In the genomic region with DNA sequence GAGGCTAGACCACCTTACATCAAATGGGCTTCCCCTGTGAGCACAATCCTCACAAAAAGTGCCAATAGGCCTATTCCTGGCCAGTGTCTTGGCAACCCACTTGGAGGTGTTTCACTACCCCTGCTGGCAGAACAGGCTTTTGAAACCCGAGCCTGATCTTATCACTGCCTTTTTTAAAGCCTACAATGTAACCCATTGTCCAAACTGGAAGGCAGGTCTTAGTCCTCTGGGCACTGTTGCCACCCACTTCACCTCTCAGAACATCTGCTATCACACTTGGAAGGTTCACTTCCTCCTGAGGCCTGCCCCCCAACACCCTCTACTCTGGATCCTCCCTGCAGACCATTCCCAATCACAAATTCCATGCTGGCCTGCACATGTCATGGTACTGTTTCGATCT, we compare ENCODE assay signal across 23 mouse cellular contexts. TPM values are rescaled to one million over a fixed set of nuclear protein-coding genes. Genes with fewer than 3 reads are reported as not detected.
DNase-seq lines count a peak whose midpoint lies in the region; ATAC-seq and TF ChIP-seq lines count a peak whose summit lies in the region.
"Had no signal": no experiment of that assay in that cellular context is flagged by ENCODE, and none has a peak within 500 bp of the region (broad histone marks: within the 10 kb centered on the region; RNA-seq: fewer than 3 reads in every experiment).

No protein-coding gene starts in this region.

- H3K27me3 ChIP-seq in intestine, embryonic 16.5 days (replicated peaks; ENCODE audit: control insufficient read depth, insufficient read depth, low read length), result no peaks in the 10 kb centered on the region
- H3K27me3 ChIP-seq in intestine, postnatal 0 days (replicated peaks; ENCODE audit: control insufficient read depth, insufficient read depth, low read length), result no peaks in the 10 kb centered on the region
- H3K27me3 ChIP-seq in lung, embryonic 16.5 days (ENCODE audit: control insufficient read depth, insufficient read depth, low read depth, low read length), result no peaks in the 10 kb centered on the region
- H3K27me3 ChIP-seq in stomach, embryonic 14.5 days (ENCODE audit: control insufficient read depth, insufficient read depth, low read length), result no peaks in the 10 kb centered on the region
- H3K27me3 ChIP-seq: embryonic facial prominence, embryonic 15.5 days; heart, embryonic 12.5 days; Patski had no signal

- TF ChIP-seq CTCF in intestine, postnatal 0 days (IDR thresholded peaks at IDR 0.05; ENCODE audit: low read depth), result no peak

- ATAC-seq in intestine, embryonic 16.5 days, result 0 out of 2 replicates have a peak, but pooled peaks have one; percentile 27
- no peak for ATAC-seq in intestine, postnatal 0 days
- ATAC-seq in lung, embryonic 16.5 days (ENCODE audit: low read depth), result peak; percentile 74
- peak; percentile 64; the same call in 1 of the 2 replicates for ATAC-seq in stomach, embryonic 14.5 days (ENCODE audit: insufficient number of reproducible peaks, insufficient read depth, low FRiP score, low read depth)
- ATAC-seq: activated CD4-positive, CD25-positive, alpha-beta regulatory T cell, adult 4 months; inflammation-experienced regulatory T-cells, adult 6 months; Patski had no signal

- no peaks in the 10 kb centered on the region for H3K4me1 ChIP-seq in intestine, embryonic 16.5 days (ENCODE audit: control insufficient read depth, insufficient read depth, low read length)
- H3K4me1 ChIP-seq in intestine, postnatal 0 days (replicated peaks; ENCODE audit: control insufficient read depth, insufficient read depth, low read length), result no peaks in the 10 kb centered on the region
- peaks cover 5% of the 10 kb centered on the region; the same call in 1 of the 2 replicates for H3K4me1 ChIP-seq in lung, embryonic 16.5 days (replicated peaks; ENCODE audit: control insufficient read depth, insufficient read depth, low read length)
- H3K4me1 ChIP-seq in stomach, embryonic 14.5 days (ENCODE audit: control insufficient read depth, insufficient read depth, low read length), result peaks cover 10% of the 10 kb centered on the region; the same call in 1 of the 2 replicates
- H3K4me1 ChIP-seq: embryonic facial prominence, embryonic 15.5 days had no signal

- no peak overlapping the region for H3K4me2 ChIP-seq in intestine, embryonic 16.5 days (ENCODE audit: low read depth, low read length)
- H3K4me2 ChIP-seq in intestine, postnatal 0 days (replicated peaks; ENCODE audit: low read depth), result no peak overlapping the region
- H3K4me2 ChIP-seq in lung, embryonic 16.5 days (ENCODE audit: low read depth, low read length), result no peak overlapping the region
- no peak overlapping the region for H3K4me2 ChIP-seq in stomach, embryonic 14.5 days (replicated peaks; ENCODE audit: low read depth, low read length)
- H3K4me2 ChIP-seq: embryonic facial prominence, embryonic 15.5 days; heart, embryonic 12.5 days had no signal

- H3K9me3 ChIP-seq in intestine, embryonic 16.5 days (ENCODE audit: control insufficient read depth, low read length), result no peaks in the 10 kb centered on the region
- H3K9me3 ChIP-seq in intestine, postnatal 0 days (ENCODE audit: control insufficient read depth), result no peaks in the 10 kb centered on the region
- no peaks in the 10 kb centered on the region for H3K9me3 ChIP-seq in lung, embryonic 16.5 days (ENCODE audit: control insufficient read depth, low read length)
- H3K9me3 ChIP-seq in stomach, embryonic 14.5 days (ENCODE audit: control insufficient read depth, low read depth, low read length), result no peaks in the 10 kb centered on the region
- H3K9me3 ChIP-seq: embryonic facial prominence, embryonic 15.5 days; forebrain, embryonic 10.5 days; heart, embryonic 12.5 days; midbrain, embryonic 10.5 days had no signal

- H3K9ac ChIP-seq in intestine, embryonic 16.5 days (ENCODE audit: low read depth, low read length), result no peak overlapping the region
- H3K9ac ChIP-seq in intestine, postnatal 0 days (ENCODE audit: low read depth, low read length), result no peak overlapping the region
- no peak overlapping the region for H3K9ac ChIP-seq in lung, embryonic 16.5 days (ENCODE audit: low read length)
- H3K9ac ChIP-seq in stomach, embryonic 14.5 days (replicated peaks; ENCODE audit: low read depth, low read length), result no peak overlapping the region
- H3K9ac ChIP-seq: embryonic facial prominence, embryonic 15.5 days; heart, embryonic 12.5 days had no signal

- H3K27ac ChIP-seq in intestine, embryonic 16.5 days (ENCODE audit: low read length), result no peak overlapping the region
- no peak overlapping the region for H3K27ac ChIP-seq in intestine, postnatal 0 days (ENCODE audit: low read depth, low read length)
- no peak overlapping the region for H3K27ac ChIP-seq in lung, embryonic 16.5 days (ENCODE audit: low read length)
- H3K27ac ChIP-seq in stomach, embryonic 14.5 days (ENCODE audit: low read length), result no peak overlapping the region
- H3K27ac ChIP-seq: embryonic facial prominence, embryonic 15.5 days; forebrain, embryonic 10.5 days; macrophage; midbrain, embryonic 10.5 days had no signal

- 59% methylated on average over 2 of the region's 2 CpGs for WGBS in intestine, embryonic 16.5 days
- 52% methylated on average over 2 of the region's 2 CpGs for WGBS in intestine, postnatal 0 days
- WGBS in lung, embryonic 16.5 days, result 42% methylated on average over 2 of the region's 2 CpGs
- WGBS in stomach, embryonic 14.5 days, result 56% methylated on average over 2 of the region's 2 CpGs

- H3K4me3 ChIP-seq in intestine, embryonic 16.5 days (ENCODE audit: low read length), result no peak overlapping the region
- H3K4me3 ChIP-seq in intestine, postnatal 0 days (ENCODE audit: low read depth, low read length), result no peak overlapping the region
- no peak overlapping the region for H3K4me3 ChIP-seq in lung, embryonic 16.5 days (ENCODE audit: low read length)
- no peak overlapping the region for H3K4me3 ChIP-seq in stomach, embryonic 14.5 days (ENCODE audit: low read depth, low read length)
- H3K4me3 ChIP-seq: embryonic facial prominence, embryonic 15.5 days; forebrain, embryonic 10.5 days; heart, embryonic 12.5 days; midbrain, embryonic 10.5 days had no signal

- no peak for DNase-seq in lung, adult 18-20 months
- peak; percentile 41 for DNase-seq in MN1 (ENCODE audit: low spot score)
- no peak for DNase-seq in T-cell, adult 2 months (ENCODE audit: low spot score)
- DNase-seq: adrenal gland, postnatal 10 days; cerebellum, adult 9-11 months; heart, postnatal 14 days; kidney, postnatal 36 days; left cerebral cortex, postnatal 4 days; liver; right cerebral cortex, adult 18-20 months; thymus, postnatal 4 days had no signal

- no peaks in the 10 kb centered on the region for H3K36me3 ChIP-seq in intestine, embryonic 16.5 days (ENCODE audit: control insufficient read depth, insufficient read depth, low read length)
- H3K36me3 ChIP-seq in intestine, postnatal 0 days (ENCODE audit: control insufficient read depth, insufficient read depth), result no peaks in the 10 kb centered on the region
- no peaks in the 10 kb centered on the region for H3K36me3 ChIP-seq in lung, embryonic 16.5 days (ENCODE audit: control insufficient read depth, insufficient read depth, low read length)
- H3K36me3 ChIP-seq in stomach, embryonic 14.5 days (ENCODE audit: control insufficient read depth, insufficient read depth, low read length), result no peaks in the 10 kb centered on the region
- H3K36me3 ChIP-seq: embryonic facial prominence, embryonic 15.5 days; forebrain, embryonic 10.5 days; heart, embryonic 12.5 days; midbrain, embryonic 10.5 days had no signal

RNA-seq across cellular contexts. Expression of gene Smim20, which starts 25.8 kb away (rescaled TPM):
- 121 and 130 TPM in 2 replicates for polyA plus RNA-seq in intestine, embryonic 16.5 days (2015; fragmentation: Nextera tagmentation; extraction: Ambion mirVana)
- polyA plus RNA-seq in intestine, postnatal 0 days (2015; fragmentation: Nextera tagmentation; extraction: Ambion mirVana), result 160 and 162 TPM in 2 replicates
- polyA plus RNA-seq in lung, embryonic 16.5 days (2015; fragmentation: Nextera tagmentation; extraction: Ambion mirVana), result 86.5 and 92.7 TPM in 2 replicates
- 89.7 and 93.6 TPM in 2 replicates for polyA plus RNA-seq in stomach, embryonic 14.5 days (2014; fragmentation: Nextera tagmentation; extraction: Ambion mirVana)

RNA-seq across cellular contexts. Expression of gene Sel1l3, which starts 27.4 kb away (rescaled TPM):
- 12.9 and 14.8 TPM in 2 replicates for polyA plus RNA-seq in intestine, embryonic 16.5 days (2015; fragmentation: Nextera tagmentation; extraction: Ambion mirVana)
- polyA plus RNA-seq in intestine, postnatal 0 days (2015; fragmentation: Nextera tagmentation; extraction: Ambion mirVana), result 16.2 and 17.2 TPM in 2 replicates
- polyA plus RNA-seq in lung, embryonic 16.5 days (2015; fragmentation: Nextera tagmentation; extraction: Ambion mirVana), result 5.0 and 5.8 TPM in 2 replicates
- 7.3 and 7.5 TPM in 2 replicates for polyA plus RNA-seq in stomach, embryonic 14.5 days (2014; fragmentation: Nextera tagmentation; extraction: Ambion mirVana)
- polyA plus RNA-seq: activated CD4-positive, CD25-positive, alpha-beta regulatory T cell, adult 4 months had no signal
